Mouse (Mus musculus) T-helper 2 cell (primary cell): ENCODE data around the gene Alyref2.

ENCODE experiments used
- in situ Hi-C: fragments of 300-600 bp; cut with MboI, MseI; formaldehyde crosslinking; loops from one replicate; pipeline ENCODE4 v1.15.1; 2025; ENCODE audit warnings: high pct_unique_total_duplicates

Gene Alyref2

GRCm38 (mm10) chr1:171499856-171500255 is 3.4 kb upstream of the Alyref2 start:
- in situ Hi-C loops = loop anchor here (25.0 kb wide), 1 partner anchor 563 kb away; the partner anchor contains the start of gene Fcrla

DNA sequence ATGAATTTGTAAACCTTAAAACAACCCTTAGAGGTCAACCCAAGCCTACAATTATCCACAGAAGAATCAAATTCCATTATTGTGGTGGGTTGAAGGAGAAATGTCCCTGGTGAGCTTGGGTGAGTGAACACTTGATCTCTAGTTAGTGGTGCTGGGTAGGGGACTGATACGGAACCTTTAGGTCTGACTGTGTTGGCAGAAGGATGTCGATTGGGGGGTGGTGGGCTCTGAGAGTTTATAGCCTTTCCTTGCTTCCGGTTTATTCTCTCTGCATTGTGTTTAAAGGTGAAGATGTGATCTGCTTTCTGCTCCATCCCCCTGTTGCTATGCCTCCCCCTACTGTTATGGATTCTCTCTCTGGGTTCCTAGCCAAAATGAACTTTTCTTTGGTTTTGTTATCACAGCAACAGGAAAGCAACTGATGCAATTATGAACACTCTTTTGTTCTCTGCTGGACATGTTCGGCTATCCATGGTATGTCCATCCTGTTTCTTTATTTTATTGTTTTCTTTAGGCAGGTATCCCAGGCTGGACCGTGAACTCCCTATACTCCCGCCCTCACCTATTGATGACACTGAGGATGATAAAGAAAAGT is 2.2 kb upstream of the Alyref2 start:
- in situ Hi-C loops = no loop called here

DNA sequence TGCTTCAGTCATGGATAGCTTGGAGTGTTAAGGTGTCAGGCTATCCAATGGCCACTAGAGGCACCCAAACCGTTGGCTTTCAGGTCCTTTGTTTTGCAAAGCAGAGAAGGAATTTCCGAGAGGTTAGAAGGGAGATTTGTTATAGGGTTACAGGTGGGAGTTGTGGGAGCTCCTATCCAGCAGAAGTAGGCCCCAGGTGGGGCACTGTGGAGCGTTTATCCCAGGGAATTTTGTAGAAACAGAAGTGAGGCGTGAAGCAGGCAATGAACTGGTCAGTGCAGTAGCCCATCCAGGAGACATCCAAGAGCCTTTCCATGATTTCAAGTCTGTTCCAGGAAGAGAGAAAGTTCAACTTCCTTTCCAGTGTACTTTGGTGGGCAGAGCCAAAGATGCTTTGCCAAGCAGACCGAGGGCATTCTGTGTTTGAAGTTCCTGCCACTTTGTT is 1.6 kb upstream of the Alyref2 start:
- in situ Hi-C loops = no loop called here

DNA sequence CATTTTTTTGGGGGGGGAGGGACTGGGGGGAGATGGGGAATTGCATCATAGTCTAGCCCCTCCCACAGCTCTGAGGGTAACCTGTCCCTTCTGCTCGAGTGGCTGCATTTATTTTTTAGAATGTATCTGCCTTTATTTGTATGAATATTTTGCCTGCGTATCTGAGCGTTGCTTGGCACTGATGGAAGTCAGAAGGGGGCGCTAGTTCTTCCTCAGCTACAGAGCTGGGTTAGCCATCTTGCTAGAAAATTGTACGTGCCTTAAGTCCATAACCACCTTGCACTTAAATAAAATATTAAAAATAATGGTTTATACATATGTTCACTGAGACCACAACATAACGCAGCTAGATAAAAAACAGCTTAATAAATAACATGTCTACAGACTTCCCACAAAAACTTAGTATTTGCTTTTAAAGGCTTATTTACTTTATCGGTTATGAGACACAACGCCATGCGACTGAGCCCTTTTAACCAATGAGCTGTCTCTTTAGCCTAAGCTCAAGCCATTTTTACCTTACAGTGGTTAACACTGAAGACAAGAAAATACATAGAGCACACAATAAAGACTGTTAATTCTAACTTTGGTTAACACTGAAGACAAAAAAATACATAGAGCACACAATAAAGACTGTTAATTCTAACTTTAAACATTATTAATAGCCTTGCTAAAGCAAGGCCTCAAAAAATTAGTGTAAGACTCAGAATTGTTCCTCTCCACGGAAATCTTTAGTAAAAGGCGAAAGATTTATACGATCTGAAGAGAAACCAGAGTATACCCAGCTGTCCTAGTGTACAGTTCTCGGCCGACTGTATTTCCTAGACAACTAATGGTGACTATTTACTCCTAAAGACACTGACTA is 659 bp upstream of the Alyref2 start:
- in situ Hi-C loops = no loop called here

GRCm38 (mm10) chr1:171503592-171504291 is 464 bp downstream of the Alyref2 start:
- in situ Hi-C loops = no loop called here

DNA sequence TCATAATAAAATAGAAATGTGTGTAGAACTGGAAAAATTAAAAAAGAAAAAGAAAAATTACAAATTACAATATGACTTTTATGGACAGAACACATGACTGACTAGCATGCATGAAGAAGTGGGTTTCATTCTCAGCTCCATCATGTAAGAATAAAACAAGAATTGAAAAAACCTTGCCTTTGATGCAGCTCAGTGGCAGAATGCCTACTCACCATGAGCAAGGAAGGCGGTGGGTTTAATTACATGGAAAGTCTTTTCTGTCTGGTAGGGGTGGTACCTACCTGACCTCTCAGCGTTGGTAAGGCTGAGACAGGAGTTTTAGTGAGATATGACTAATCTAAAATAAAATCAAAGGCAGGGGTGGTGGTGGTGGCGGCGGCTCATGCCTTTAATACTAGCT is 1.3 kb downstream of the Alyref2 start:
- in situ Hi-C loops = no loop called here

- in situ Hi-C loops = no loop called here
Measured at GRCm38 (mm10) chr1:171513234-171513633, 10.0 kb downstream of the Alyref2 start.

DNA sequence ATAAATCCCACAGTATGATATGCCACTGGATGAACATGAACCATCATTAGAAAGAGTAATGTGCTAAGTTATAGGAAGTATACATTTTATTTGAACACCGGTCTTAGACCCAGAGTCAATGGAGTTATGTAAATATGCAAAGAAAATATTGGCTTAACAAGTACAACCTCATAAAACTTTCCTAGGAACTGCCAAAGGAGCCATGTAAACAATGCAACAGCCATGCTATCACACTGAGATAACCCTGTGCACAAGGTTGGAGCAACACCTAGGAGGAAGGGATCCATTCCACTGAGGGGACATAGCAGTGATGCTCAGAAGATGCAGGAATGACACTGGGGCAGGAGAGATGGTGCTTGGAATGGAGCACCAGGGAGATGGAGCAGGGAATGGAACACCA is 10.5 kb downstream of the Alyref2 start:
- in situ Hi-C loops = no loop called here

- in situ Hi-C loops = no loop called here
Measured at GRCm38 (mm10) chr1:171515039-171515438, 11.8 kb downstream of the Alyref2 start.

DNA sequence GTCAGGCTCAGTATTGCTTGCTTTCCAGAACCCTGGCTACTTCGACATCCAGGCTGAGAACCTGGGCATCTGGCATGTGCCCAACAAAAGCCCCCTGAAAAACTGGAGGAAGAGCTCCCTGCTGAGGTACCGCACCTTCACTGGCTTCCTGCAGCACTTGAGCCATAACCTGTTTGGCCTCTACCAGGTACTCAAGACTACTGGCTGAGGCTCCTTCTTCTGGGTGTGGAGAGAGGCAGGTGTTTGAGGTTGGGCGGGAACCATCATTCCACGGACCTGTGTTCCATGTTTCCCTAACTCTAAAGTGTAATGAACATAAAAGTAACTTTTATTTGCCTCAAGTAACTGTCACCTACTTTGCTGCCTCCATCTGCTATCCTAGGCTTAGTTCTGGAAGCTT is 12.3 kb downstream of the Alyref2 start:
- in situ Hi-C loops = no loop called here

DNA sequence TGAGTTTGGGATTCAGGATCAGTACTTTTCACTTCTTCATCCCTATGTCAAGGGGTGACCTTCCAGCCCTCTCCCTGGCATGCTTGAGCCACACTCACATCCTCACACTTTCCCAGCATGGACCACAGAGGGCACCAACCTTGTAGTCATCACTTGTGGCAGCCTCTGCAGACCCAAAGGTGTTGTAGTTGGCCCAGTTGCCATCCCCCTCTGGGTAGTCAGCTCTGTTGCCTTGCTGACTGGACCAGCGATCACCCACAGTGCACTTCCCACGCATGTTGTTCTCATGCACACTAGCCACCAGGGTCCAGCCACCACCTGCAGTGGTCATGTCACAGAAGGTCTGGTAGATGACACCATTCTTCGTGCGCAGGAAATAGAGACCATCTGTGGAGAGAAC is 28.1 kb downstream of the Alyref2 start:
- in situ Hi-C loops = no loop called here

- in situ Hi-C loops = no loop called here
Measured at GRCm38 (mm10) chr1:171532830-171533229, 29.6 kb downstream of the Alyref2 start.

- in situ Hi-C loops = no loop called here
Measured at GRCm38 (mm10) chr1:171534557-171534956, 31.3 kb downstream of the Alyref2 start.

GRCm38 (mm10) chr1:171535194-171535593 is 31.9 kb downstream of the Alyref2 start, which contains the start of gene Itln1:
Gene Itln1 (minus strand): TSS chr1:171535294.
- in situ Hi-C loops = no loop called here

- in situ Hi-C loops = no loop called here
Measured at GRCm38 (mm10) chr1:171540694-171541093, 37.4 kb downstream of the Alyref2 start.

DNA sequence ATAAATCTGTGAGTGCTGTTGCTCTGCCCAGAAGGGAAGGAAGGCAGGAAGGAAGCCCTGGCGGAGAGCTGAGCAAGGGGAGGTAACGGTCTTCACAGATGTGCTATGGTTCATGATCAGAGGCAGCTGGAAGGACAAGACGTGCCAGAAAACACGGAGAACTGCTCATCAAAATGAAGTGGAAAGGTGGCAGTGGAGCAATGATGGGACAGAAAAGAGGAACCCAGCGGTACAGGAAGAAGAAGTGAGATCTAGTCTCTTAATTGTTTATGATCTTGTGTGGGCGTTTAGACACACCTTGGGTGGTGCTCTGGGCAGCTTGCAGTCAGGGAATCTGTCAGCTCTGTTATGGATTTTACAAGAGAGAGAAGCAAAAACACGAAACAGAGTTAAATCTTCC is 48.0 kb downstream of the Alyref2 start:
- in situ Hi-C loops = no loop called here

- in situ Hi-C loops = no loop called here
Measured at GRCm38 (mm10) chr1:171552230-171552629, 49.0 kb downstream of the Alyref2 start.

DNA sequence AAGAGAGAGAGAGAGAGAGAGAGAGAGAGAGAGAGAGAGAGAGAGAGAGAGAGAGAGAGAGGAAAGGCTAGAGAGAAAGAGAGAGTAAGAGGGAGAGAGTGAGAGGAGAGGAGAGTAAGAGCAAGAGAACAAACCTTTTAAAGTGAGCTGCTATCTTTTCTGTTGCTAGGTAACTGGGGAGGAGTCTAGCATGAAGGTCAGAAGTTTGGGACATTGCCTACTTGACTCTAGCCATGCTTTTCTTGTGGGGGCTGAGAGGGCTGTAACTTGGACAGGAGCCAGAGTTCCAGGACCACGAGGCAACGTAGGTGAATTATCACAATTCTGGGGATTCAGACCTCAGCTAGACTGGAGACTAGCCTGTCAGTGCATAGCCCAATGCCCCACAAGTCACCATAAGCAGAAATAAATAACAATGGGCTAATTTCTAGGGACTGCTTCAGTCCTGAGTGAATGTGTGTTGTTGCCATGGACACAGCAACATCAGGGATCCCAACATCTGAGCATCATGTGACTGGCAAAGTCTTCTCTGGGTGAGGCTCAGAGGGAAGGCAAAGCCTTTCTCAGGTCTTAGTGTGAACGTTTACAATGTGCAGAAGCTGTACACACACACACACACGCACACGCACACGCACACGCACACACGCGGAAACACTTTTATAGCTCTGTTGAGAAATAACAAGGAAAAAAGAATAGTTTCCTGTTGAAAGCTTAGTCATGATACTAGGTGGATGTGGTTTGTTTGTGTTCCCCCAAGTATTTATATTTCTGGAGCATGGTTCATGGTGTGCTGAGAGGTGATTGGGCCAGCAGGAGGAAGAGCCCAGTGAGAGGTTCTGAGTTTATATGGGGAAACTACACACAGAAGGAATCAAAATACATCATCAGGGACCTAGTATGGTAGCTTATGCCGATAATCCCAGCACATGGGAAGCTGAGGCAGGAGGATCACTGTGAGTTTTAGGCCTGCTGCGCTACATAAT is 50.4 kb downstream of the Alyref2 start:
- in situ Hi-C loops = no loop called here
